In the genomic region with DNA sequence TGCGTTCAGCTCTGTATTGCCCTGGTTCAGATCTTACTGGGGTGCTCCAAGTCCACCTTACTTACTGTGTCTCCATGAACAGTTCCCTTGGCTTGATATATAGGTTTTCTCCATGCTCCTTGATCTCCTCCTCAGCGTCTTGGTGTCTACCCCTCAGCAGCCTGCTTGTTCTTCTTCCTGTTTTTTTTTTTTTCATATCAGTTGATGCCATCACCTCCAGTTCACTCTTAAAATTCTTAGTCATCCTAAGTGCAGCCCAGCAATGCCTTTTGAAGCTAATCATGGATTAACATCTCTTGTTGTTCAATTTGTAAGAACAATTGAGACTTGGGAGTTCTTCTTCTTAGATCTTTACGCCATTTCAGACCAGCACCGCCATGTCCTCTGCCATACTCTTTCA, we compare ENCODE assay signal across 15 mouse cellular contexts.
"Had no signal": no experiment of that assay in that cellular context is flagged by ENCODE, and none has a peak within 500 bp of the region (broad histone marks: within the 10 kb centered on the region; RNA-seq: fewer than 3 reads in every experiment).

No protein-coding gene starts in this region.

- H3K9me3 ChIP-seq: neural tube, embryonic 12.5 days; neural tube, embryonic 13.5 days; neural tube, embryonic 15.5 days; stomach, embryonic 15.5 days had no signal

- H3K27me3 ChIP-seq: neural tube, embryonic 12.5 days; neural tube, embryonic 13.5 days; neural tube, embryonic 15.5 days; stomach, embryonic 15.5 days had no signal

- H3K9ac ChIP-seq: neural tube, embryonic 12.5 days; neural tube, embryonic 13.5 days; neural tube, embryonic 15.5 days; stomach, embryonic 15.5 days had no signal

- H3K4me3 ChIP-seq: neural tube, embryonic 12.5 days; neural tube, embryonic 13.5 days; neural tube, embryonic 15.5 days; stomach, embryonic 15.5 days had no signal

- H3K36me3 ChIP-seq: neural tube, embryonic 12.5 days; neural tube, embryonic 13.5 days; neural tube, embryonic 15.5 days; stomach, embryonic 15.5 days had no signal

- DNase-seq: right cerebral cortex, adult 18-20 months; right cerebral cortex, postnatal 14 days; right cerebral cortex, postnatal 25 days; right cerebral cortex, postnatal 4 days; spleen, adult 18-20 months; thymus, adult 18-20 months; thymus, adult 2 months; thymus, postnatal 14 days; thymus, postnatal 25 days; thymus, postnatal 36 days had no signal

- H3K27ac ChIP-seq: neural tube, embryonic 12.5 days; neural tube, embryonic 13.5 days; neural tube, embryonic 15.5 days; stomach, embryonic 15.5 days; stomach, postnatal 0 days had no signal

- H3K4me1 ChIP-seq: neural tube, embryonic 12.5 days; neural tube, embryonic 13.5 days; neural tube, embryonic 15.5 days; stomach, embryonic 15.5 days had no signal
